Mouse (Mus musculus): Measurements from ENCODE around the gene Pigyl.
"Not testable (repeated sequence)": the region's sequence is repeated elsewhere in the genome, so short reads cannot be mapped to it uniquely, and the experiment has no call there.

Gene Pigyl

DNA sequence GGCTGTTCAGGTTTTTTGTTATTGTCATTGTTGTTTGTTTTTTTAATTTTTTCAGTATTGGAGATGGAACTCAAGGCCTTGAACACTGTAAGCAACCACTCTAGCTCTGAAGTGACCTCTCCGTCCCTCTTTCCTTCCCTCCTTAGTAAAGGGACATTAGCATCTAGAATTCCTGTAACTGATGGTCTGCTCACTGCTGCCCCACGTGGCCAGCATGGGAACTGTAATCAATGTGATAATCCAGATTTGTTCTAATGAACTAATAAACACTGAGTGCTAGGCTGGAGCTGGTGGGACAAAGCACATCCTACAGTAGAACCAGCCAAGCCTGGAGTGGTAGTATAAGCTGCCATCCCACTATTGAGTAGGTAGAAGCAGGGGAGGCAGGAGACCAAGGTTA, 18.2 kb upstream of the Pigyl start:
- DNase-seq (ENCODE audit: low spot score in 2 of 2) = no peak

GRCm38 (mm10) chr9:22139746-22140145, 16.9 kb upstream of the Pigyl start:
- no peak for DNase-seq (ENCODE audit: low spot score in 2 of 2)

DNA sequence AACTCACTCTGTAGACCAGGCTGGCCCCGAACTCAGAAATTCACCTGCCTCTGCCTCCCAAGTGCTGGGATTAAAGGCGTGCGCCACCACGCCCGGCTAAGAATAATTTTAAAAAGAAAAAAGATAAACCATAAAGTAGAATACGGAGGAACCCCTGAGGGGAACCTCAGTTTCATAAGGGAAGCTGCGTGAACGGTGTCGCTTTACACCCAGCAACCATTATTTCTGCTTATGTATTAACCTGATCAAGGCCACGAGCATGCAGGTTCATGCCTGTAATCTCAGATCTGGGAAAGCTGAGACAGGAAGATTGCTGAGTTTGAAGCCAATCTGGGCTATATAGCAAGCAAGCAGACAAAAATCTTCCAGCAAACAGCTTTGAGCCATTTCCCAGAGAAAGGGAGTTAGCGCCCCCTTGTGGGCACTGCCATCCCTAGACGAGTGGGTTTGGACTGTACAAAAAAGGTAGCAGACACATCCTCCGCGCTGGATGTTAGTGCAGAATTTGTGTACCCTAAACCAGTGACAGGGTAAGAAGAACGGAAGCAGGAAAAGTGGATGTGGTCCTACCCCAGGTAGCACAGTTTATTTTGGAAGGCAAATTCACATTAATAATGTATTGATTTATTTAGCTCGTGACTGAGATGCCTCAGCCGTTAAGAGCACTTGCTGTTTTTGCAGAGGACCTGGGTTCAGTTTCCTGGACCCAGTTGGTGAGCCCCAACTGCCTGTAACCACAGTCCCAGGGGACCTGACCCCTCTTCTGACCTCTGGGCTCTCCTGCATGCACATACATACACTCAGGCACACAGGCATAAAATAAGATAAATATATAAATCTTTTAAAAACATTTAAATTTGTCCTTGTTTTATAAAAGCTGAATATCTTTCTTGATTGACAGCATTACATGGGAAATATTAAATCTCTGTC, 13.3 kb upstream of the Pigyl start:
- peak; percentile 81 to 87 for DNase-seq (ENCODE audit: low spot score in 2 of 2)

GRCm38 (mm10) chr9:22144304-22144965, 12.2 kb upstream of the Pigyl start:
- no peak for DNase-seq (ENCODE audit: low spot score in 2 of 2)

DNA sequence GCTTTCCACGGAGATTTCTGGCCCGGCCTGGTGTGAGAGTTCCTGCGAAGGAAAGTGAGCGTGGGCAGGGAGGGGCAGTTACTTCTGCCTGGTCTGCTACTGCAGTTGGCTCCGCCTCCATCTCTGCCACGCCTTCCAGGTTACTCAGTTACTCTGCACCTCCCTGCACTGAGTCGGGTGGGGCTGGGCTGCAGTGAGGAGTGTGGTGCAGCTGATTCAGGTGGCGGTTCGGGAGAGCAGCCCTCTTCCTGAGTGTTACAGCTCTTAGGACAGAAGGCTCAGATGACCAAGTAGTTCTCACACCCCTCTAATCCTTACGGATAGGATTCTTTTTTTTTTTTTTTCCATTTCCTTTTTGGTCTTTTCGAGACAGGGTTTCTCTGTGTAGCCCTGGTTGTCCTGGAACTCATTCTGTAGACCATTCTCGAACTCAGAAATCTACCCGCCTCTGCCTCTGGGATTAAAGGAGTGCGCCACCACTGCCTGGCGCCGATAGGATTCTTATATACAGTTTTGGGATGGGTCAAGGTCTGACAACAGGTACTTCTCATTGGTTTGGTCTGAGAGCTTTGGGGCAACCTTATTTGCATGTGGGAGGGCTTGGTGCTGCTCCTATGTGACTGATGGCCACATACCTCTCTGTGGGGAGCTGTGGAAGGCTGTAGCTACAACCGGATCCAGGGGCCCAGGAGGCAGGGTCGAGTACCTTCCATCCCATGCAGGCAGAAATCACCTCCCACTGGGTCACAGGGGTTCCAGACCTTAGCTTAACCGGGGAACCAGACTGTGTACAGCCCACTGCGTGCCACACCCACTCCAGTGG, 7.0 kb upstream of the Pigyl start:
- no peak for DNase-seq (ENCODE audit: low spot score in 2 of 2)

DNA sequence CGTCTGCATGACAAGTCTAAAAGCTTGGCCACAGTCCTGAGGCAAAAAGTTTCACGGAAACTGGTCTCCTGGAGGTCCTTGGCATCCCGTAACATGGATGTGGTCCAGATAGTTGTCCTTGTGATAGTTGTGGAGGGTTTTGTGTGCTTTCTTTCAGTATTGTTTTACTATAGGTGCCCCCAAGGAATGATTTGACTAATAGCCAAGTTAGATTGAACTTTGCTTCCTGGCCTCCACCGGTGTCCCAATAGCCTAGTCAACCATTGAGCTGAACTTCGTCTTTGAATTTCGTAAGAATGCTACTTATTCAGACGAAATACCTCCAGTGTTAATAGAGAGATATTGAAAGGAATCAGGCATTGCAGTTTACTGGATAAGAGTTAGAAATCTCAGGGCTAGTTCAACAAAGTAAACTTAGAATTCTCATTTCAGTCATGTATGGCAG, 6.4 kb upstream of the Pigyl start:
- DNase-seq (ENCODE audit: low spot score in 2 of 2) = not testable (repeated sequence)

DNA sequence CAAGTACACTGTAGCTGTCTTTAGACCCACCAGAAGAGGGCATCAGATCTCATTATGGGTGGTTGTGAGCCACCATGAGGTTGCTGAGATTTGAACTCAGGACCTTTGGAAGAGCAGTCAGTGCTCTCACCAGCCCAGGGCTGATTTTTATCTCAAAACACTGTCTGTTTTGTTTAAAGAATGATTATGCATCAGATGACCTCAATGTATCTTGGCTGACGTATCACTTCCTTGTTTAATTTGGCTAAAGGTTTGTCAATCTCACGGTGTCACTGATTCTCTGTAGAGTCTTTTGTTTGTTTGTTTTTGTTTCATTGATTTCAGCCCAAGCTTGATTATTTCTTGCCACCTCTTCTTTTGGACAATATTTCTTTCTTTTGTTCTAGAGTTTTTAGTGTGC, 5.7 kb upstream of the Pigyl start:
- DNase-seq (ENCODE audit: low spot score in 2 of 2) = no peak

GRCm38 (mm10) chr9:22153810-22154209, 2.8 kb upstream of the Pigyl start:
- DNase-seq (ENCODE audit: low spot score in 2 of 2) = no peak

GRCm38 (mm10) chr9:22155614-22156013, 1.0 kb upstream of the Pigyl start:
- peak; percentile 53 to 61 for DNase-seq (ENCODE audit: low spot score in 2 of 2)

DNA sequence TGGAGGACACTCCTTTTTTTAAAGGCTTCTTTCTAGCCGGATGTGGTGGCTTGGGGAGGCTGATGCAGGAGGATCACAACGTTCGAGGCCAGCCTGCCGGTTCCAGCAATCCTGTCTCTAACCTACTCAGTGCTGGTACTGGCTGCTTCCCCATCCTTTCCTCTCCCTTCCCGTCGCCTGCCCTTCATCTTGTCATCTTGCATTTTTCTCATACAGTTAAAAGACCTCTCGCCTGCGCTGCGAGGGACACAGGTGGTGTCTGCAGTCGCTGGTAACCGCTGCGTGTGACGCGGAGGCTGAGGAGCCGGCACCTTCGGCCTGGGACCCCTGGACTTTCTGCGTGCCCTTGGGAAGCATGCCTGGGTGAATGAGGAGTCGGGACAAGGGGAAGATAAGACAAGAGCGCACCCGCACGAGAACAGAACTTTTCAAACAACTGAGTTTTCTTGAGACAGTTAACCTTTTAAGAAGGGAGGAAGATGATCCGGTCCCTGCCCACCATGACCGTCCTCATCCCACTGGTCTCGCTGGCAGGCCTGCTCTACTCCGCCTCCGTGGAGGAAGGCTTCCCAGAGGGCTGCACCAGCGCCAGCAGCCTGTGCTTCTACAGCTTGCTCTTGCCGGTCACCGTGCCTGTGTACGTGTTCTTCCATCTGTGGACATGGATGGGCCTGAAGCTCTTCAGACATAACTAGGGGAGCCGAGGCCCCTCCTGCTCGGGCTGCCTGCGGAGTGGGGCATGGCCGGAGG, 1.0 kb downstream of the Pigyl start:
- DNase-seq (ENCODE audit: low spot score in 2 of 2) = no peak

- DNase-seq (ENCODE audit: low spot score in 2 of 2) = no peak
These were observed 4.7 kb downstream of the Pigyl start for GRCm38 (mm10) chr9:22161299-22161698.

DNA sequence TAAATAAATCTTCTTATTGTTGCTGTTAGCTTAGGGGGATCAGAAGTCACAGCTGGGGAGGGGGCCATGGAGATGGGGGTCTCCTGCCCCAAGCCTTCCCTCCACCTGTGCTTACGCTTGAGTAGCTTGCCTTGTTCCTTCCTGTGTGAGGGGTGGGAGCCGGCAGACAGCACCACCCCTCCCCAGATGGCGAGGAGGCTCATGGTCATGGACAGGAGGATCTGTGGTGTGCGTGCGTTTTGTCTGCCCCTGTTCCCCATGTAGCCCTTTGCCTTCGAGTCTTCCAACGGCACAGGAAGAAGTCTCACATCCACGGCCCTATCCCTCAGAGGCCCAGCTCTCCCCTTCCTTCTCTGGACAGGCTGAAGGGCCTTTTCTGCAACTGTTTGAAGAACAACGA, 5.7 kb downstream of the Pigyl start:
- DNase-seq (ENCODE audit: low spot score in 2 of 2) = no peak

GRCm38 (mm10) chr9:22162912-22163311, 6.3 kb downstream of the Pigyl start:
- no peak for DNase-seq (ENCODE audit: low spot score in 2 of 2)

- peak in 1 of 2 experiments; percentile 13 for DNase-seq (ENCODE audit: low spot score in 2 of 2)
These were observed 8.3 kb downstream of the Pigyl start for GRCm38 (mm10) chr9:22164711-22165668.

- DNase-seq (ENCODE audit: low spot score in 2 of 2) = no peak
These were observed 9.3 kb downstream of the Pigyl start for GRCm38 (mm10) chr9:22165964-22166363.

- no peak for DNase-seq (ENCODE audit: low spot score in 2 of 2)
These were observed 10.0 kb downstream of the Pigyl start for GRCm38 (mm10) chr9:22166686-22167085.

DNA sequence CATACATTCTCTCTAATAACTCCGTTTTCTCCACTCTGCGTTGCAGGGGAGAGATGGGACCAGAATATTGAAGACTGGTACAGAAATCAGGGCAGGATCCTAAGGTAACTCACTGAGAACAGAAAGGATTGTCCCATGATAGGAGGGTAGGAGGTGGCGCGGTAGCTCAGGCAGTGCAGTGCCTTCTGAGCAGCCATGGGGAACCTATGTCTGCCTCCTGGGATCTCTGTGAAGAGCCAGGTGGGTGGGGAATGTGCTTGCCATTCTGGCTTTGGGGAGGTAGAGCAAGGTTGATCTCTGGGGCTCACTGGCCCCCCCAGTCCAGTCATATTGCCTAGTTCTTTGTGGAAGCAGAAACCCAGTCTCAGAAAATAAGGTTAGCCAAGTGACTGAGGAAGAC, 11.1 kb downstream of the Pigyl start:
- no peak for DNase-seq (ENCODE audit: low spot score in 2 of 2)

DNA sequence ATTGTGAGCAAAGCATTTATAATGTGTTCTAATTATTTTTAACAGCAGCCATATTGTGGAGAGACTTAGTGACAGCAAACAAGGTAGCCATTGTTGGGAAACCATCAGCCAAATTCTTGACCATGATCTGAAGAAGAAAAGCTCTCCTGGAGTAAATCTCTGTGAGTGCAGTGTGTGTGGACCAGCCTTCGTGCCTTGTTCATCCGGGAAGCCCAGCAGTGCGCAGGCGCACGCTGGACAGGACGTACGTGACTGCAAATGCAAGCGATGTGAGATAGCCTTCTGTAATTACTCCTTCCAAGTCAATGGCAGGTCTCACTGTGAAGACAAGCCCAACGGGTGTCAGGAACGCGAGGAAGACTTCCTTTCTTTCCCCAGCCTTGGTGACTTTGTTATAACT, 12.7 kb downstream of the Pigyl start:
- no peak for DNase-seq (ENCODE audit: low spot score in 2 of 2)

- DNase-seq (ENCODE audit: low spot score in 2 of 2) = no peak
These were observed 15.7 kb downstream of the Pigyl start for GRCm38 (mm10) chr9:22172318-22172717.

DNA sequence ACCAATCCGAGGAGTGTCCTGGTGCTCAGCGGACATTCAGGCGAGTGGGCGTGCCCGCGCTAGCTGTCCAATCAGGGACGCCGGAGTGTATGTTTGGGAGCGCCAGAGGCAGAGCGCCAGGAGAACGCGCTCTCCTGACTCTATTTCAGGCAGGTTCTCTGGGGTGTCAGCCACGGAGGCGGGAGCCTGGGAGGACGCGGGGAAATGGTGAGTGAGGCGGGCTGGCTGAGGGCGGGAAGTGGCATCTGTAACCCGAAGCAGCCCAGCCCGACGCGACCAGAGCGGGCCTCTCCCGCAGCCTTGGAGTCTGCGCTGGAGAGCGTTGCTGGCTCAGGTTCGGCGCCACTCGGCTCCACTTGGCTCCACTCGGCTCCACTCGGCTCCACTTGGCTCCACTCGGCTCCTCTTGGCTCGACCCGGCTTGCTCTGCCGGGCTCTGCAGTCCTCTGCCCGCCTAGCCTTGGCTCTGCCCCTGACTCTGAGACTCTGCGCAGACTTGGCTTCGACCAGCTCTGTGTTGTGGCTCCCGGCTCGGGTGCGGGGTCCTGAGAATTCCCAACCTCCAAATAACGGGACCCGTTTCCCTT, 31.5 kb downstream of the Pigyl start, which contains the start of gene Zfp872:
Zfp872 (plus strand) TSS at position 66 of the 587 bp plus-strand sequence.
- peak; percentile 17 to 52 for DNase-seq (ENCODE audit: low spot score in 2 of 2)

All from urinary bladder, postnatal 36 days (tissue).